Mouse (Mus musculus) spleen, postnatal 10 days (tissue): ENCODE data around the gene Inka2.
A peak's percentile ranks its signal among the peaks of the same experiment; 100 is the strongest.

Source experiments
- DNase-seq, 2 experiments: peaks; one replicate each; pipeline ENCODE4 v3.0.0; 2021 to 2022; ENCODE audit warnings: low spot score in 2 of 2

Inka2 gene

GRCm38 (mm10) chr3:105704031-105705008 is at the start of gene Inka2:
TSS of gene Inka2 (plus strand) at chr3:105704599.
- peak; percentile 64 to 74 for DNase-seq

- no peak for DNase-seq
These were observed 49.3 kb upstream of the Inka2 start for GRCm38 (mm10) chr3:105655031-105655585.

GRCm38 (mm10) chr3:105660530-105660929 is 43.9 kb upstream of the Inka2 start:
- no peak for DNase-seq

- no peak for DNase-seq
These were observed 41.4 kb upstream of the Inka2 start for GRCm38 (mm10) chr3:105663043-105663442.

GRCm38 (mm10) chr3:105665105-105665765 is 39.2 kb upstream of the Inka2 start:
- DNase-seq = peak in 1 of 2 experiments; percentile 16

- DNase-seq = no peak
These were observed 37.3 kb upstream of the Inka2 start for GRCm38 (mm10) chr3:105666996-105667523.

DNA sequence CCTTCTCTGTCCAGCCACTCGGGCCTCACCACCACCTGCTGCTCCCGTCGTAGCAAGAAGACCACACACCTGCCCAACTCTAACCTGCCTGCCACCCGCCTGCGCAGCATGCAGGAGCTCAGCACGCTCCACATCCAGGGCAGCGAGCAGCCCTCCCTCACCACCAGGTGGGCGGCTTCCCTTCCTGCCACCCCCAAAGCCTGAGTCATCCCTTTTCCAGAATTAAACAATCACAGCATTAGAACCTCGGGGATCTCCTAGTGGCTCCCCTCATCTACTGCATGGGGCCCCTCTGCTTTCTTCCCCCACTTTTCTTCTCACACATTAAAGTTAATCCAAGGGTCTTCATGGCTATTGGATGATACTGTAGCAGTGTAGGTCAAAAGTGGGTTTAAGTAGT is 36.2 kb upstream of the Inka2 start:
- no peak for DNase-seq

GRCm38 (mm10) chr3:105669776-105670175 is 34.6 kb upstream of the Inka2 start:
- DNase-seq = no peak

GRCm38 (mm10) chr3:105670801-105671200 is 33.6 kb upstream of the Inka2 start:
- no peak for DNase-seq

- DNase-seq = peak; percentile 44 to 68
These were observed 29.7 kb upstream of the Inka2 start for GRCm38 (mm10) chr3:105674595-105675218.

- DNase-seq = no peak
These were observed 28.5 kb upstream of the Inka2 start for GRCm38 (mm10) chr3:105675932-105676331.

DNA sequence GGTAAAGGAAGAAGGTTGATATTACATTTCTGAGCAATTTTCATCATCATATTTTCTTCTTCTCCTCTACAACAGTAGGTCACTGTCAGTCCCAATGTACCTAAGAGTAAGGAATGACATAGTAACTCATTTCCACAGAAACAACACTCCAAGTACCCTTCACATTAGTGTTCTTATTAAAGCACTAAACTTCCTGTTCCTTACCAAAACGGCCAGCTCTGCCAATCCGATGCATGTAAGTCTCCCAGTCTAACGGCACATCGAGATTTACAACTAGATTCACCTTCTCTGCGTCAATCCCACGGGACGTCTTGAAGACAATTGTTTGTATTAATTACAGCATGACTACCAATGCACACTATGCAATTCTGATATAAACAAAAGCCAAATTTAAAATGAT is 24.1 kb upstream of the Inka2 start:
- DNase-seq = no peak

DNA sequence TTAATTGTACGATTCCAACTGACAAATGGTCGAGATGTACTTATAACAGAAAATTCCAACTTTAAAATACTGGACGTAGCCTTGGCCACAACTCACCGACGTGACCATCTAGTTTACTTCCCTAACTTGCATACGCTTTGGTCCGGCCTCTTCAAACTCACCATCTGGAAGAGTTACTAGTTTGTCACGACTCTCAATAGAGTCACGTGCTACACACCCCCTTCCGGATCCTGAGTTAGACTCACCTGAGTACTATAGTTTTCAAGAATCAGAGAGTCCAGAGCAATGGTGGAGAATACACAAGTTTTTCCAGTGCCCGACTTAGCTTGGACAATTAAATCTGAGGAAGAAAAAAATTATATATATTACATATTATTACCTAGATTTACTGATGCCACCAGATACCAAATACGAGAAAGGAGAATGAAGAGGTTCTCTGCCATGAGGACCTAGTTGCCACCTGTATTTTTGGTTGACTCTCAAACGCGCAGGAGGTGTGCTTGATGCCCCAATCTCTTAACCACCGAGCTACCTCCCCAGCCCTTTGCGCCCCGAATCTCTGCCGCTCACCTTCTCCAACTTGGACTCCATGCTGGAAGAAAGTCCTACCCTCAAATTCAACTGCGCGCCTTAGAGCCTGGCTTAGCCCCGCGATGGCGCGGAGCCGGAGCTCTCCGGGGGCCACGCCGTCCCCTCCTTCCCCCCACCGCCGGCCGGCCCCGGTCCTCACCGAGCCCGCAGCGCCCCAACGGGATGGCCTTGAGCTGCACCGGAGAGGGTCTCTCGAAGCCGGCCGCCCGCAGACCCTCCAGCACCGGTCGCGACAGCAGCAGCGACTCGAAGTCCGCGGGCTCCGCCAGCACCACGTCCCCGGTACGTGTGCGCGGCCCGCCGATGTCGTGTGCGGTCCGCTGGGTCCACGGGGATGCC is 17.7 kb upstream of the Inka2 start:
- no peak for DNase-seq

DNA sequence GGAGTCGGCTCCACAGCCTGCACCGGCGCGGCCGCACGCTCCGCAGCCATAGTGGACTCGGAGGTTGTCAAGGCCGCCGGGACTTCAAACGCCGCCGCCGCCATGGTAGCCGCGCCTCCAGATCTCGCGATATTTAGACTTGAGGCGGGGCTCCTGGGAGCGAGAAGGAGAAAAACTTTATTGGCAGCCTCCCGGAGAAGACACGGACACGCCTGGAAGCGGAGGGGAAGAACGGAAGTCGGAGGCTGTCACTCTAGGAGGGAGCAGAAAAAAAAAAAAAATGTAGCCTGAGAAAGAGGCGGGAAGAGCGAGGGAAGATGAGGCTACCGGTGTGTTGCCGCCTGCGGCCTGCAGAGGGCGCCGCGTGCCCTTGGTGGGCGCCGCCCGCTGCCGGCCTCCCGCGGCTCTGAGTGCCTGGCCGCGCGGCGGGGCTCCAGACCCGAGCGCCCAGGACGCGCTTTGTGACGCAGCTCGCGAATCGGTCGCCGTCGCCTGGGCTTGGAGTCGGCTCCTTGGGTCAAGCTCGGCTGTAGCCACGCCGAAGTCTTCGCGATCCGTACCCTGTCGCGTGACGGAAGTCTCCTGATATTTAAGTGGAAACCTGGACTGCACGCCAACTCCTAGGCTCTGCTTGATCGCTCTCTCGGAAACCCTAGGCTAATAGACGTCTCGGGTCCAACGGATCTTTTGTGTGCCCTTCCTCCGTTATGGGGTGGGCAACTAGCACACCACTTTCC is 16.9 kb upstream of the Inka2 start, which contains the start of gene Ddx20:
TSS of gene Ddx20 (minus strand) at position 251 of the 737 bp plus-strand sequence.
- peak; percentile 90 to 94 for DNase-seq

GRCm38 (mm10) chr3:105688536-105688935 is 15.9 kb upstream of the Inka2 start:
- DNase-seq = no peak

DNA sequence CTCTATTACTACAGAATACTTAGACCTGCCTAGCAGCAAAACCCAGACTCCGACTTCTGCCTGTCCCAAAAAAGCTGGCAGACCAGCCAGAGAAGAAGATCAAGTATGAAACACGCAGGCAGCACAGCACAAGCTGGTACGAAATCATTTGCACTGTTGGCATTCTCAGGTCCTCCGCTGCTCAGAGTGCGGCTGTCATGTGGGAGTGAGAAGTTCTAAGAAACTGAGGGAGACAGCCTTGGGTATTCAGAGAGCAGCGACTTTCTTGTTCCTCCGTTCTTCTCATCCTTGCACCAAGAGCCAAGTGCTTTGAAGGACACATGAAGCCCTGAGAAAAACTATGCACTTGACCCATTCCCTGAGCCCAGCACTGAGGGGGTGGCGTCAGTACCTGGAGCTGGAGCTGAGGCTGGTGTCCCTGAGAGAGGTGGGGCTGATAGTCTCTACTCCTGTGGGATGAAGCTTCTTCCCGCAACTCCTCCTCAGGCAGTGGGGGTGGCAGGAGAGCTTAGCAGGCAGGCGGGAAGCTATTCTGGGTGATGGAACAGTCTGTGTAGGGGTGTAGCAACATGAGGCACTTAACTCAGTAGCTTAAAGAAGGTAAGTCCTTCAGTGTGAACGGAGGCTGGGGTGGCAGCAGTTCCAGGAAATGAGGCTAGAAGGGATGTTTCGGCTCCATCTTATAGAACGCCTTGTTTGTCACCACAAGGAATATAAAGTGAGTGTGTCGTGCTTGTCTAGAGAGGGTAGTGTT is 10.9 kb upstream of the Inka2 start:
- DNase-seq = no peak

DNA sequence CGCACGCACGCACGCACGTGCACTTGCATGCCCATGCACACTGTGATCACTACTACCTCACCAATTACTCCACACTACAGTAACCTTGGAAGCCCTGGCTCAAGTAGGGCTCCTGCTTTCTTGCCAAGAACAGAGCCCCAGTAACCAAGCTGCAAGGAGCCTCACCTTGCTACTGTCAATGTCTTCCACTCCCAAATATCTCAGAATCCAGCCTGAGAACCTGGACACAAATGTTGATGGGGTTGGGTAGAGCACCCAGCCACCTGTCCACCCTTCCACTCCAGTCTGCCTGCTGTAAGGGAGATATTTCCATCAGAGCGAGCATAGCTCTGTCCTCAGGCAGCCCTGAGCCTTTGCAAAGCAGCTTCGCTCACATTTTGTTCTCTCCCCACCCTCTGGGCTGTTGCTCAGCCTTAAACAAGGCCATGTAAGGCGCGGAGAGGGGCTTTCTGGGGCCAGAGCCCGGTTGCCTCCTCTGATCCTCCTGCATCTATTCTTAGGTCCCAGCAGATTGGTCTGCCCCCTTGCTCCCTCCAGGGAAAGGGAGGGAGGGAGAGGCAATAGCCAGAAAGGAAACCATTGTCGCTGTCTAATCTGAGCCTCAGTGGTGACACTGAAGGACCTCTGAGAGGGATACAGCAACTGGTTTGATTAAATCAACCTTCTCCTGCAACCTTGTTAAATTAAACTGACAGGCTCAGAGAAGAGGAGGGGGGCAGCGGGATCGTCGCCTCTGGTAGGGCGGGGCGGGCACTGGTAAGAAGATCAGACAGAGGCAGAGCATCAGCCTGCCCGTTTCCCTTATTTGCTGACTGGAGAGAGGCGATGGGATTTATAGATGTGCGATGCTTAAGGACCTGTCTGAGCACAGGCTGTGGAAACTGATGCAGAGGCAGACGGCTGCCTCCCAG is 8.7 kb upstream of the Inka2 start:
- no peak for DNase-seq
